10 mouse cellular contexts compared by ENCODE assay signal in the genomic region with DNA sequence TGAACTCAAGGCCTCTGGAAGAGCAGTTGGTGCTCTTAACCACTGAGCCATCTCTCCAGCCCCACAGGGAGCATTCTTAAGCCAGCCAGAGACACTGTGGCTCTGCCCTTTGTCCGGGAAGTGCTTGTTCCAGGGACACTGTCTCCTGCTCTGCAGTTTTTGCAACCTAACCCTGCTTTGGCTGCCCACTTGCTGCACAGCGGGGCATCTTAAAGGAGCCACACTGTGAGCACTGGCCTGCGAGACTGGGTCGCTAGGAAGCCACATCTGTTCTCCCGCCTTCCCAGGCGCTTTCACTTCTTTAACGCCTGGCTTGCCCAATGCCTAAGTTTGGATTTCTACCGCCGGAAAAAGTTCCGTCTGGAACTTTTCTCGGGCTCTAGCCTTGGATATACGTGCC. TPM values are rescaled to one million over a fixed set of nuclear protein-coding genes. Genes with fewer than 3 reads are reported as not detected.
A peak's percentile ranks its signal among the peaks of the same experiment; 100 is the strongest.
DNase-seq lines count a peak whose midpoint lies in the region; ATAC-seq lines count a peak whose summit lies in the region.
"Had no signal": no experiment of that assay in that cellular context is flagged by ENCODE, and none has a peak within 500 bp of the region (broad histone marks: within the 10 kb centered on the region; RNA-seq: fewer than 3 reads in every experiment).

No protein-coding gene starts in this region.

- ATAC-seq in heart, embryonic 13.5 days (ENCODE audit: extremely low read depth, insufficient number of reproducible peaks, low FRiP score, low TSS enrichment): no peak
- ATAC-seq in lung, embryonic 16.5 days (ENCODE audit: low read depth): no peak
- no peak for ATAC-seq in neural tube, embryonic 12.5 days (ENCODE audit: low FRiP score, low read depth)
- ATAC-seq: inflammation-experienced regulatory T-cells, adult 6 months had no signal

- H3K36me3 ChIP-seq in heart, embryonic 13.5 days: no peaks in the 10 kb centered on the region
- no peaks in the 10 kb centered on the region for H3K36me3 ChIP-seq in lung, embryonic 16.5 days (ENCODE audit: control insufficient read depth, insufficient read depth, low read length)
- no peaks in the 10 kb centered on the region for H3K36me3 ChIP-seq in neural tube, embryonic 12.5 days
- H3K36me3 ChIP-seq in midbrain, embryonic 10.5 days: no peaks in the 10 kb centered on the region

- H3K9ac ChIP-seq in heart, embryonic 13.5 days: peak overlapping the region; percentile 24; the same call in 1 of the 2 replicates
- H3K9ac ChIP-seq in lung, embryonic 16.5 days (ENCODE audit: low read length): no peak overlapping the region
- no peak overlapping the region for H3K9ac ChIP-seq in neural tube, embryonic 12.5 days

- WGBS in heart, embryonic 13.5 days: 28% methylated on average over 12 of the region's 12 CpGs
- WGBS in lung, embryonic 16.5 days: 22% methylated on average over 12 of the region's 12 CpGs
- 25% methylated on average over 12 of the region's 12 CpGs for WGBS in neural tube, embryonic 12.5 days
- 12% methylated on average over 12 of the region's 12 CpGs for WGBS in midbrain, embryonic 10.5 days

- H3K9me3 ChIP-seq in heart, embryonic 13.5 days: peaks cover 6% of the 10 kb centered on the region
- peaks cover under 1% of the 10 kb centered on the region; the same call in 1 of the 2 replicates for H3K9me3 ChIP-seq in lung, embryonic 16.5 days (ENCODE audit: control insufficient read depth, low read length)
- no peaks in the 10 kb centered on the region for H3K9me3 ChIP-seq in neural tube, embryonic 12.5 days
- no peaks in the 10 kb centered on the region; the same call in 1 of the 2 replicates for H3K9me3 ChIP-seq in midbrain, embryonic 10.5 days (replicated peaks)

- no peak overlapping the region for H3K27ac ChIP-seq in heart, embryonic 13.5 days (replicated peaks)
- H3K27ac ChIP-seq in lung, embryonic 16.5 days (ENCODE audit: low read length): no peak overlapping the region
- no peak overlapping the region for H3K27ac ChIP-seq in neural tube, embryonic 12.5 days
- no peak overlapping the region for H3K27ac ChIP-seq in midbrain, embryonic 10.5 days (replicated peaks)

- peaks cover 4% of the 10 kb centered on the region; the same call in 1 of the 2 replicates for H3K4me1 ChIP-seq in heart, embryonic 13.5 days
- no peaks in the 10 kb centered on the region for H3K4me1 ChIP-seq in lung, embryonic 16.5 days (replicated peaks; ENCODE audit: control insufficient read depth, insufficient read depth, low read length)
- H3K4me1 ChIP-seq in neural tube, embryonic 12.5 days: no peaks in the 10 kb centered on the region
- peaks cover 4% of the 10 kb centered on the region for H3K4me1 ChIP-seq in midbrain, embryonic 10.5 days

- H3K4me3 ChIP-seq in heart, embryonic 13.5 days: peak overlapping the region; percentile 21; the same call in 1 of the 2 replicates
- H3K4me3 ChIP-seq in lung, embryonic 16.5 days (ENCODE audit: low read length): no peak overlapping the region
- H3K4me3 ChIP-seq in neural tube, embryonic 12.5 days: no peak overlapping the region
- no peak overlapping the region for H3K4me3 ChIP-seq in midbrain, embryonic 10.5 days

- H3K4me2 ChIP-seq in heart, embryonic 13.5 days: peak overlapping the region; percentile 46
- H3K4me2 ChIP-seq in lung, embryonic 16.5 days (ENCODE audit: low read depth, low read length): peak overlapping the region; percentile 18; the same call in 1 of the 2 replicates
- 0 out of 2 replicates have a peak overlapping the region, but pooled peaks have one; percentile 2 for H3K4me2 ChIP-seq in neural tube, embryonic 12.5 days (replicated peaks)

- H3K27me3 ChIP-seq in heart, embryonic 13.5 days (replicated peaks): no peaks in the 10 kb centered on the region
- H3K27me3 ChIP-seq in lung, embryonic 16.5 days (ENCODE audit: control insufficient read depth, insufficient read depth, low read depth, low read length): no peaks in the 10 kb centered on the region
- no peaks in the 10 kb centered on the region for H3K27me3 ChIP-seq in neural tube, embryonic 12.5 days (replicated peaks)
- no peaks in the 10 kb centered on the region for H3K27me3 ChIP-seq in midbrain, embryonic 10.5 days (ENCODE audit: low read depth, poor library complexity, severe bottlenecking)

- peak; percentile 34 to 55 for DNase-seq in cerebellum, postnatal 25 days
- DNase-seq in cerebellum, adult 9-11 months: no peak
- no peak for DNase-seq in heart, adult 9 months (ENCODE audit: low spot score in 2 of 2)
- DNase-seq in lung, postnatal 14 days: no peak
- no peak for DNase-seq in midbrain, embryonic 10.5 days (ENCODE audit: low spot score)
- DNase-seq: right cerebral cortex, adult 18-20 months had no signal

RNA-seq across cellular contexts. Expression of a gene that starts 17.1 kb away (rescaled TPM):
- polyA plus RNA-seq in heart, embryonic 13.5 days (2015; fragmentation: Nextera tagmentation; extraction: Ambion mirVana): 681 and 729 TPM in 2 replicates
- 833 and 905 TPM in 2 replicates for polyA plus RNA-seq in lung, embryonic 16.5 days (2015; fragmentation: Nextera tagmentation; extraction: Ambion mirVana)
- 1,355 and 1,381 TPM in 2 replicates for polyA plus RNA-seq in neural tube, embryonic 12.5 days (2016; fragmentation: Nextera tagmentation; extraction: Ambion mirVana)
- polyA plus RNA-seq in midbrain, embryonic 10.5 days (2016; fragmentation: Nextera tagmentation; extraction: Ambion mirVana): 1,400 and 1,401 TPM in 2 replicates

RNA-seq across cellular contexts. Expression of a gene that starts 36.5 kb away (rescaled TPM):
- polyA plus RNA-seq in heart, embryonic 13.5 days (2015; fragmentation: Nextera tagmentation; extraction: Ambion mirVana): 84.8 and 93.1 TPM in 2 replicates
- polyA plus RNA-seq in lung, embryonic 16.5 days (2015; fragmentation: Nextera tagmentation; extraction: Ambion mirVana): 108 and 112 TPM in 2 replicates
- 127 and 137 TPM in 2 replicates for polyA plus RNA-seq in neural tube, embryonic 12.5 days (2016; fragmentation: Nextera tagmentation; extraction: Ambion mirVana)
- 127 and 133 TPM in 2 replicates for polyA plus RNA-seq in midbrain, embryonic 10.5 days (2016; fragmentation: Nextera tagmentation; extraction: Ambion mirVana)

Comparison
In these comparisons a context has a peak if more than half of its experiments do, and no peak if none do; other contexts are left out.
1. DNase-seq: peak in cerebellum, postnatal 25 days (2 of 2); none in cerebellum, adult 9-11 months (single experiment), heart, adult 9 months (0 of 2), lung, postnatal 14 days (single experiment) and midbrain, embryonic 10.5 days (single experiment).
2. Peak in every context shown above with its lines, with median percentiles within 50 percentile points of each other: H3K4me2 ChIP-seq.